Mouse (Mus musculus) liver, embryonic 11.5 days (tissue): ENCODE results near the gene Dach1. TPM values are rescaled to one million over a fixed set of nuclear protein-coding genes. Genes with fewer than 3 reads are reported as not detected.

Experiments
- ATAC-seq: fragments of 200-750 bp; cut with Nextera tagmentation; replicated peaks from 2 replicates; pipeline ENCODE4 v1.8.0; 2017; ENCODE audit warnings: moderate number of reproducible peaks, mild to moderate bottlenecking, moderate TSS enrichment, moderate library complexity; ENCODE audit not compliant: low FRiP score
- DNase-seq: peaks from one replicate; pipeline ENCODE4 v3.0.0-alpha.2; 2017; ENCODE audit warnings: low spot score
- H3K27ac ChIP-seq: fragments of 300-500 bp; sonication (generic); 2 replicates; pipeline ENCODE4 v1.5.1; 2014; ENCODE audit warnings: mild to moderate bottlenecking, low read depth, low read length, control low read depth
- H3K27me3 ChIP-seq: fragments of 300-500 bp; sonication (generic); replicated peaks from 2 replicates; pipeline ENCODE4 v1.6.1; 2014; ENCODE audit warnings: low read length, mixed read lengths; ENCODE audit not compliant: control insufficient read depth, insufficient read depth
- H3K36me3 ChIP-seq: fragments of 300-500 bp; sonication (generic); 2 replicates; pipeline ENCODE4 v1.6.1; 2014; ENCODE audit warnings: mild to moderate bottlenecking, low read length, moderate library complexity, mixed read lengths; ENCODE audit not compliant: control insufficient read depth, insufficient read depth
- H3K4me1 ChIP-seq: fragments of 300-500 bp; sonication (generic); replicated peaks from 2 replicates; pipeline ENCODE4 v1.6.1; 2014; ENCODE audit warnings: low read length, mixed read lengths; ENCODE audit not compliant: control insufficient read depth, insufficient read depth
- H3K4me2 ChIP-seq: fragments of 300-500 bp; sonication (generic); 2 replicates; pipeline ENCODE4 v1.6.1; 2014; ENCODE audit warnings: mild to moderate bottlenecking, control low read depth, moderate library complexity
- H3K4me3 ChIP-seq: fragments of 300-500 bp; sonication (generic); 2 replicates; pipeline ENCODE4 v1.5.1; 2014; ENCODE audit warnings: low read depth, low read length, control low read depth
- H3K9ac ChIP-seq: fragments of 300-500 bp; sonication (generic); 2 replicates; pipeline ENCODE4 v1.6.1; 2014; ENCODE audit warnings: low read depth, low read length, control low read depth
- H3K9me3 ChIP-seq: fragments of 300-500 bp; sonication (generic); 2 replicates; pipeline ENCODE4 v1.6.1; 2016; ENCODE audit warnings: low read length, inconsistent platforms, mixed read lengths; ENCODE audit not compliant: control insufficient read depth
- WGBS: fragments of 180-500 bp; shearing (Covaris S2); extraction: QIAGEN DNeasy Blood & Tissue Kit; methylation state at CpG from one replicate; pipeline ENCODE4 v1.1.7; 2014; 5-methylcytosine and 5-hydroxymethylcytosine counted together
- polyA plus RNA-seq: library from polyadenylated mRNA; unstranded; fragments of >200 nt; fragmentation: Nextera tagmentation; extraction: Ambion mirVana; gene quantifications from 2 replicates; pipeline ENCODE4 v1.2.1, GENCODE M21; 2014

The Dach1 gene
- polyA plus RNA-seq, 1 experiment from 2014 or later, result 0.70 TPM

DNA sequence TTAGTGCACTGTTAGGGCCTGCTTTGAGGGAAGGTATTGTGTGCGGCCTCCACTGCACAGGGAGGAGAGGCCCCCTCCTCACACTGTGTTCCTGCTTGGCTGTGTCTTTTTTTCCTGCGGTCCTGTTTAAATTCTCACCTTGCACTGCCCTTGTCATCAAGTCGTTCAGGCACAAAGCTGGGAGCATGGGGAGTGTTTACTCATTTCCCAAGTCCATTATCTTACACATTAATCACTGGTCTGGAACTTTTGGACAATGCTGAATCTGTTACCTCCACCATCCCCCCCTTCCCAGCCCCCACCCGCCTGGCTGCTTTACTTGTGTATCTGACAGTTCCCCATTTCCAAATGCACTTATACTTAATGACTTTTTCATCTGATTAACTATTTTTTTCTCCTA, 97.7 kb downstream of the Dach1 start:
- H3K9ac ChIP-seq, result no peak overlapping the region
- no peak overlapping the region for H3K27ac ChIP-seq
- no peaks in the 10 kb centered on the region for H3K4me1 ChIP-seq
- DNase-seq (no peak), ATAC-seq (no peak; the same call in 1 of the 2 replicates)
- no peak overlapping the region for H3K4me2 ChIP-seq
- H3K27me3 ChIP-seq, result no peaks in the 10 kb centered on the region
- 43% methylated on average over 4 of the region's 4 CpGs for WGBS
- no peak overlapping the region for H3K4me3 ChIP-seq
- H3K36me3 ChIP-seq, result no peaks in the 10 kb centered on the region
- no peaks in the 10 kb centered on the region for H3K9me3 ChIP-seq

DNA sequence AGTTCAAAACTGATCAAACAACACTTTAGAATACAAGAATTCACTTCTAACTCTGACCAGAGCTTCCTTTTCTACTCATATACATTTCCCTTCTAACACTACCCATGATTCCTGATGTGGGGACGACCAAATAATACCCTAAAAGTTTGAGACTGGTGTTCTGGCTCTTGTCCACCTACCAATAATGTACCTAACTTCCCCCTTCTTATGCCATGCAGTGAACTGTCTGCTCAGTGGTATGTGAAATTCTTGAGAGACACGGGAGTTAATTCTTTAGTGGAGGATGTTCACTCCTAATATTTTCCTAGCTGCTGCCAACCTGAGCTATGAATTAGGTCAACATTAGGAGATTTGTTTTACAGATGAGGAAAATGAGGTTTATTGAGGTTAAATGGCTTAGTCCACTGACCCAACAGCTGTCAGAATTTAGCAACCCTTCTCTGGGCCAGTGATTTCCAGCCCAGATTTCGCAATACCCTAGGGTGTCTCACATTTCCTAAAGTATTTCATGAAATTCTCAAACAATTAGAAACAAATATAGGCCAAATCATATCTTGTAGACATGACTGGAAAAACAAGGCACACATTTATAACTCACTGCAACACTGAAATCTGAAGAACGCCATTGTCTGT, 102.2 kb downstream of the Dach1 start:
- H3K9me3 ChIP-seq, result no peaks in the 10 kb centered on the region
- no peaks in the 10 kb centered on the region for H3K36me3 ChIP-seq
- no peak overlapping the region for H3K27ac ChIP-seq
- H3K4me3 ChIP-seq, result no peak overlapping the region
- DNase-seq (no peak), ATAC-seq (no peak)
- H3K4me2 ChIP-seq, result no peak overlapping the region
- no peak overlapping the region for H3K9ac ChIP-seq
- no peaks in the 10 kb centered on the region for H3K27me3 ChIP-seq
- no peaks in the 10 kb centered on the region for H3K4me1 ChIP-seq
- 77% methylated on average over 4 of the region's 4 CpGs for WGBS

DNA sequence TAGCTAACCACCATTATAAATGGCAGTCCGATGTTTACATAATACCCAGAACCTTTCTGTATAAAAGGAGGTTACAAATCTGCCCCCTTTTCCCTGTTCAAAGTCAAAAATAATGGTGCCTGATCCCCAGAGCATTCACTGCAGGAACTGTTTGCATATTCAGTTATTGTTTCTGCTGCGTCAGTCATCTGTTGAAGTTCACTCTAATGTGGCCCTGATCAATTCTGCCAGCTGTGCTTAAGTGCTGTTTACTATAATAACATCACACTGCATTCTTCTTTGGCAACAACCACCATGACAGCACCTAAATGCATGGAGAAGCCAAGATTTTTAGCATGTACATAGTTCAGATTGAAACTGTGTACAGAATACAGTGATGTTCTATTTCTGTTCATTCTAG, 105.4 kb downstream of the Dach1 start:
- no peaks in the 10 kb centered on the region for H3K27me3 ChIP-seq
- no peak overlapping the region for H3K9ac ChIP-seq
- H3K36me3 ChIP-seq, result no peaks in the 10 kb centered on the region
- H3K4me1 ChIP-seq, result no peaks in the 10 kb centered on the region
- whole genome bisulfite sequencing, result 78% methylated on average over 2 of the region's 2 CpGs
- DNase-seq (no peak), ATAC-seq (no peak)
- H3K9me3 ChIP-seq, result no peaks in the 10 kb centered on the region
- no peak overlapping the region for H3K4me3 ChIP-seq
- no peak overlapping the region for H3K4me2 ChIP-seq
- H3K27ac ChIP-seq, result no peak overlapping the region

DNA sequence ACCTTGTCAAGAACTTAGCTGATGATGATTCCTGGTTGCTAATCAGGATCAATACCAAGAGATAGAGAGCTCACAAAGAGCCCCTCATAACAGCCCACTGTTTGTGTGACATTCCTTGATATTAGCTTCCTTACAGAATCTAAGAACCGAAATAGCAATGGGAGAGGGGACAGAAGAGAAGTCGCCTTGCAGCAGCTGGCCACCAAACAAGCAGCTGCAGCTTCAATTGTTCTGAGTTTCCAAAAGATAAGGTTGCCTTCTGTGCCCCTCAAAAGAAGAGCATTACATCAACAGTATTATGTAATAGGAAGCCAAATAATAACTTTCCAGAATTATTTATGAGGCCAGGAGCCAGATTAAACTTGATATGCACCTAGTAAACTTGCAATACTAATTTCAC, 120.2 kb downstream of the Dach1 start:
- no peak overlapping the region for H3K4me2 ChIP-seq
- 35% methylated on average over 2 of the region's 2 CpGs for WGBS
- no peaks in the 10 kb centered on the region for H3K4me1 ChIP-seq
- DNase-seq, result no peak
- ATAC-seq, result no peak
- no peaks in the 10 kb centered on the region for H3K36me3 ChIP-seq
- H3K4me3 ChIP-seq, result no peak overlapping the region
- H3K9me3 ChIP-seq, result no peaks in the 10 kb centered on the region
- no peak overlapping the region for H3K9ac ChIP-seq
- H3K27ac ChIP-seq, result no peak overlapping the region
- no peaks in the 10 kb centered on the region for H3K27me3 ChIP-seq

DNA sequence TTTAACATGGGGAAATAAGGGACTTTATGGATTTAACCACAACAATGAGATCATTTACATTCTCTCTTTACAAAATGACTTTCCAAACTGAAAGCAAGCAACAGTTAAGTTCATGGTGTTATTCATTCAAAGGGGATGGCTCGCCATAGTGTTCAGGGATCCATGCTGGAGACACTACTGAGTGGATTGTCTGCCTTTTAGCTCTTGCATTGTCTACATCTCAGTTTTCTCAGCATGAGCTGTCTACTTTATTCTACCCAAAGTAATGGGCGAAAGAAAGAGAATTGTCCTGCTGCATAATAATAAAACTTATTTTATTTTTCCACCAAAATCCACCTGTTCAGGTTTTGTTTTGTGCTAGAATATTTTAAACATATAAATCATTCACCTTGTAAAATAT, 121.2 kb downstream of the Dach1 start:
- ATAC-seq (no peak), DNase-seq (no peak)
- Histone ChIP-seq H3K4me1 (no peaks in the 10 kb centered on the region), H3K36me3 (no peaks in the 10 kb centered on the region), H3K27ac (no peak overlapping the region), H3K4me2 (no peak overlapping the region), H3K9me3 (no peaks in the 10 kb centered on the region), H3K27me3 (no peaks in the 10 kb centered on the region), H3K4me3 (no peak overlapping the region), H3K9ac (no peak overlapping the region)
- WGBS, result 85% methylated on average over 2 of the region's 2 CpGs

DNA sequence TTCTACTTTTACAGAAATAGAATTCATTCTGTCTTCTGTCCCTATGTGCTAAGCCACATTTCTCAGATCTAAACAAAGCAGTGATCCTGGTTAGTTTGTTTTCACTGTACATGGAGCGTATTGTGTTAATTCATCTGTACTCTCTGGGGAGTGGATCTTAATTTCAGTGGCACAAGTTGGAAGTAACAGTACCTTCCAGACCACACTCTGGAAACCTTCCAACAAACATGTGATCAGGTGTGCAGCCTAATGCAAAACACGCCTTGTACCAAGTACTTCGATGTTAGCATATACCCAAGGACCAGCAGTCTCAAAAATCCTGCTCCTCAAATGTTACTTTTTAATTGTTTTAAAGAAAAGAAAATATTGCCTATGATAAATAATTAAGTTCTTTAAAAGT, 121.9 kb downstream of the Dach1 start:
- ATAC-seq, result no peak
- H3K27ac ChIP-seq, result no peak overlapping the region
- H3K36me3 ChIP-seq, result no peaks in the 10 kb centered on the region
- no peak overlapping the region for H3K9ac ChIP-seq
- H3K4me3 ChIP-seq, result no peak overlapping the region
- no peaks in the 10 kb centered on the region for H3K9me3 ChIP-seq
- DNase-seq, result no peak
- no peaks in the 10 kb centered on the region for H3K27me3 ChIP-seq
- no peak overlapping the region for H3K4me2 ChIP-seq
- H3K4me1 ChIP-seq, result no peaks in the 10 kb centered on the region
- 89% methylated on average over 3 of the region's 3 CpGs for WGBS

DNA sequence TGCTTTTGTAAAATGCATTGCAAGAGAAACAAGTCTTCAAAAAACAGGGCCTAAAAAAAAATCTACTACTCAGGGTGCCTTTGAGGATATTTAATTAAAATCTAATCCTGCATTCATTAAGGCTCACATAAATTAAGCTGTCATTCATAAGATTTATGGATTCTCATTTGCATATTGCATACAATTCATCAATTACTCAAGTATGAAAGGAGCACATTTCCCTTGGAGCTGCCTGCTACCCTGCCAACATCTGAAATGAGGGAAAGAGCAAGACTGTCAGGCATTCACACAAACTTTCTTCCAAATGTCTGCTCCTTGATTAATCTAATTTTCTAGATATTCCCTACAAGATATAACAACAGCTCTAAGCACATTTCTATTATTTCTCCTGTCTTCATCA, 122.6 kb downstream of the Dach1 start:
- Histone ChIP-seq H3K4me1 (no peaks in the 10 kb centered on the region), H3K9me3 (no peaks in the 10 kb centered on the region), H3K4me2 (no peak overlapping the region), H3K36me3 (no peaks in the 10 kb centered on the region), H3K4me3 (no peak overlapping the region), H3K9ac (no peak overlapping the region), H3K27ac (no peak overlapping the region), H3K27me3 (no peaks in the 10 kb centered on the region)
- ATAC-seq, result no peak
- no peak for DNase-seq

DNA sequence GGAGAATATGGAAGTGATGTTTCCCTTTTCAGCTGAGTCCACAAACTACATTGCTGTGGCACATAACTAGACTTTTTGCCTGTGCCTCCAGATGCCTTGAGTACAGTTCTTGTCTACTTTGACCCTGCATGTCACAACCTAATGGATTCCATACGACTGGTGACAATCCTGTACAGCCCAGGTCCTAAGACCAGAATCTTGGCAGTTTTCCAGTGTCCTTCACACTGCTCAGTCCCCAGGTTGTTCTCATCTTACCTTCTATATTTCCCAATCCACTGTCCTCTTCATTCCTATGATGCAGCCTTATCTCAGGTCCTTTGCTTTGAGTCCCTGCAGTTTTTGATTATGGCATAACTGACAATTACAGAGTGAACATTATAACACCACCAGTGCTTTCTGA, 131.0 kb downstream of the Dach1 start:
- H3K4me3 ChIP-seq, result no peak overlapping the region
- no peak for ATAC-seq
- no peak for DNase-seq
- no peaks in the 10 kb centered on the region for H3K36me3 ChIP-seq
- WGBS, result 32% methylated on average over 1 of the region's 1 CpGs
- H3K27me3 ChIP-seq, result no peaks in the 10 kb centered on the region
- no peaks in the 10 kb centered on the region for H3K4me1 ChIP-seq
- H3K4me2 ChIP-seq, result no peak overlapping the region
- no peak overlapping the region for H3K9ac ChIP-seq
- H3K27ac ChIP-seq, result no peak overlapping the region
- H3K9me3 ChIP-seq, result no peaks in the 10 kb centered on the region

DNA sequence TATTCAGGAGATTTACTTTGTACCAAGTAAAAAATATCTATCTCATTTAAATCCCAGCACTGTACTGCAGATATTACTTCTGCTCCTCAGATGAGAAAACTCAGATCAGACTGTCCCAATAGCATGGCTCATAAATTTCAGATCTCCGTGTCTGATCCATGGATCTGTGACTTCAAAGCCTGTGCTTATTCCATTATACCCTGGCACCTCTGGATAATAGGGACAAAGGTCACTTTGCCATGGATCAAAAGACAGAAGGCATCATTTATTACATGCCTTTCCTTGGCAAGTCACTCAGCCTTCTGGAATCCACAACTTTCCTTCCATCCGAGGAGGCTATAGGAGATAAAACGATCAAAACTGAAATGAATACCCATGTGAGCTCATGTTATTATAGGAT, 132.4 kb downstream of the Dach1 start:
- Histone ChIP-seq H3K27me3 (no peaks in the 10 kb centered on the region), H3K4me2 (no peak overlapping the region), H3K36me3 (no peaks in the 10 kb centered on the region), H3K4me3 (no peak overlapping the region), H3K4me1 (no peaks in the 10 kb centered on the region), H3K9ac (no peak overlapping the region), H3K27ac (no peak overlapping the region), H3K9me3 (no peaks in the 10 kb centered on the region)
- 72% methylated on average over 3 of the region's 3 CpGs for WGBS
- ATAC-seq, result no peak
- DNase-seq, result no peak
